Mouse (Mus musculus) heart, adult 2 months (tissue): ENCODE measurements around the gene Coa4. TPM values are rescaled to one million over a fixed set of nuclear protein-coding genes. Genes with fewer than 3 reads are reported as not detected.

Experiments
- DNase-seq, 2 experiments: peaks; one replicate each; pipeline ENCODE4 v3.0.0; 2021
- H3K27ac ChIP-seq: fragments of 200-600 bp; 2 replicates; pipeline ENCODE4 v1.8.1; 2022
- H3K27me3 ChIP-seq: fragments of 200-500 bp; 2 replicates; pipeline ENCODE4 v1.6.1; 2012; ENCODE audit warnings: mild to moderate bottlenecking, low read length, inconsistent platforms, mixed read lengths; ENCODE audit not compliant: control insufficient read depth, insufficient read depth
- H3K36me3 ChIP-seq: fragments of 200-500 bp; 2 replicates; pipeline ENCODE4 v1.6.1; 2012; ENCODE audit warnings: low read length, inconsistent platforms; ENCODE audit not compliant: control insufficient read depth, insufficient read depth
- H3K4me1 ChIP-seq: fragments of 200-500 bp; 2 replicates; pipeline ENCODE4 v1.6.1; 2011; ENCODE audit warnings: low read length; ENCODE audit not compliant: control insufficient read depth, insufficient read depth
- H3K4me3 ChIP-seq: fragments of 200-600 bp; 2 replicates; pipeline ENCODE4 v1.8.1; 2022
- H3K79me2 ChIP-seq: fragments of 200-500 bp; replicated peaks from 2 replicates; pipeline ENCODE4 v1.6.1; 2012; ENCODE audit warnings: mild to moderate bottlenecking, inconsistent platforms, low read length, moderate library complexity, mixed read lengths; ENCODE audit not compliant: control insufficient read depth, insufficient read depth
- H3K9ac ChIP-seq: fragments of 200-500 bp; 2 replicates; pipeline ENCODE4 v1.6.1; 2012; ENCODE audit warnings: low read depth, mild to moderate bottlenecking, control low read depth, inconsistent platforms, low read length, mixed read lengths
- CTCF ChIP-seq: fragments of 200-600 bp; IDR thresholded peaks from 2 replicates; pipeline ENCODE4 v1.8.1; 2022; ENCODE audit warnings: antibody characterized with exemption, mild to moderate bottlenecking, moderate library complexity
- EP300 ChIP-seq: fragments of 200-500 bp; IDR thresholded peaks from 2 replicates; pipeline ENCODE4 v1.6.1; 2011; ENCODE audit warnings: low read depth, low read length, control low read depth; ENCODE audit not compliant: insufficient read depth
- POLR2A ChIP-seq: fragments of 200-500 bp; IDR thresholded peaks from 2 replicates; pipeline ENCODE4 v1.6.1; 2011; ENCODE audit warnings: mild to moderate bottlenecking, low read depth, low read length, control low read depth; ENCODE audit not compliant: insufficient read depth
- WGBS: fragments of 180-500 bp; shearing (Covaris S2); methylation state at CpG from one replicate; pipeline ENCODE4 v1.1.7; 2018; 5-methylcytosine and 5-hydroxymethylcytosine counted together
- intact Hi-C: fragments of 180-260 bp; cut with DNase I; formaldehyde crosslinking; loops from one replicate; pipeline ENCODE4 v1.15.1; 2025
- polyA plus RNA-seq: library from polyadenylated mRNA; depleted of rRNA; stranded (reverse); fragments of >200 nt; gene quantifications from 2 replicates; pipeline ENCODE4 v1.2.3, GENCODE M21; 2012
- total RNA-seq, 2 experiments: library from RNA; stranded (reverse); gene quantifications; 2 replicates each; pipeline ENCODE4 v1.2.3; 2021

The Coa4 gene
- total and polyA plus RNA-seq, 3 experiments = 14.1 to 20.0 (median 15.4) TPM

DNA sequence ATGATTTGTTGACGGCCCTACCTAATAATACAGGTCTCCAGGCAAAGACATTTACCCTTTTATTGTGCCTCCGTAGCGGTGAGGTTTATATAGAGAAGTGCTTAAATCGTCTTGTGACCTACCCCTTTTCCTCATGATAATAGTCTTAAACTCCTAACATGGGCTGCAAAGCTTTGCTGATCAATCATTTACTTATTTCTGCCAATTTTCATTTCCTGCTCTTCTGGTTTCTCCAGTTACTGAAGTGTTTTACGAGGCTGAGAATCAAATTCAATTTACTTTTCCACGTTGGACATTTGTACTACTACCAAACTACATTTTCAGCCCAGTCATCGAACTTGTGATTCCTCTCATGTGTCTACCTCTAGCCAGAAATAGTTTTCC, 640 bp downstream of the Coa4 start:
- Histone ChIP-seq H3K36me3 (peaks cover 3% of the 10 kb centered on the region), H3K9ac (peak overlapping the region; percentile 81; the same call in 1 of the 2 replicates), H3K27me3 (no peaks in the 10 kb centered on the region), H3K4me1 (no peaks in the 10 kb centered on the region; the same call in none of the 2 replicates), H3K79me2 (no peaks in the 10 kb centered on the region), H3K27ac (peak overlapping the region; percentile 87), H3K4me3 (peak overlapping the region; percentile 94)
- no peak for DNase-seq
- WGBS = 23% methylated on average over 7 of the region's 7 CpGs
- TF ChIP-seq CTCF = no peak
- TF ChIP-seq EP300 = no peak
- no peak for TF ChIP-seq POLR2A
- intact Hi-C loops = loop anchor here (2.0 kb wide), 1 partner anchor 45 kb away; no protein-coding TSS in a partner anchor

DNA sequence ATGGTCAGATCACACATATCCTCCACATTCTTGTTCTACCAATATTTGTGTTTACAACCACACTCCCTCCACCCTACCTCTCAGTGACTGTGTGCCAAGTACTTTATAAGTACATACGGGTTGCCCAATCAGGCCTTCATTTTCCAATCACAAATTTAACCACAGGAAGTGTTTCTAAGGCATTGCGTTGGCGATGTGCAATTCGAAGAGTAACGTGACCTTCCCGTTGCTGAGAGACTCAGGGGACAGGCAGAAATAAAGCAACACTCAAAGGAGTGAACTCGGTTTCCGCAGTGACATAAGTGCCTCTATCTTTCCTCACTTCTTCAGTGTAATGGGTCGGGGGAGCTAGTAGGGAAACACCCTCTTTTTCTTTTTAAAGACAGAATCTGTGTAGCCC, 2.6 kb downstream of the Coa4 start:
- Histone ChIP-seq H3K27ac (no peak overlapping the region), H3K4me3 (no peak overlapping the region), H3K4me1 (no peaks in the 10 kb centered on the region; the same call in none of the 2 replicates), H3K9ac (no peak overlapping the region), H3K36me3 (peaks cover 3% of the 10 kb centered on the region), H3K27me3 (no peaks in the 10 kb centered on the region), H3K79me2 (no peaks in the 10 kb centered on the region)
- DNase-seq = no peak
- intact Hi-C loops = no loop called here
- 90% methylated on average over 9 of the region's 9 CpGs for WGBS
- TF ChIP-seq POLR2A = no peak
- TF ChIP-seq CTCF = no peak
- no peak for TF ChIP-seq EP300

DNA sequence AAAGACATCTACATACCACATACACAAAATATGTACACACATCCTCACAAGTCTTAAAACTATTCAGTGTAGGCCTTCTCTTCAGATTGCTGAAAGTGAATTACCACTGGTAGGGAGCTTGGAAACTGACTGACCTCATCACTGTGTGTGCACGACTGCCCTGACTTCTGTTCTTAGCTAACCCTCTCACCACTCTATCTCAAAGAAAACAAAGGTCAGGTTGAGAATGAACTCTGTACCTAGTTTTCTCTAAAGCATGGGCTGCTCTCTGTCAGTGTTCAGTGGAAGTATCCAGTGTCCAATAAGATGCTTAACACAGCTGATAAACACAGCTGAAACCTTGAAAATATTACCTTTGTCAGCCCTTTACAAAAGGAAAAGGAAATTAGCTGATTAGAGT, 7.6 kb downstream of the Coa4 start:
- intact Hi-C loops = no loop called here
- no peak for DNase-seq
- 48% methylated on average over 1 of the region's 1 CpGs for WGBS

DNA sequence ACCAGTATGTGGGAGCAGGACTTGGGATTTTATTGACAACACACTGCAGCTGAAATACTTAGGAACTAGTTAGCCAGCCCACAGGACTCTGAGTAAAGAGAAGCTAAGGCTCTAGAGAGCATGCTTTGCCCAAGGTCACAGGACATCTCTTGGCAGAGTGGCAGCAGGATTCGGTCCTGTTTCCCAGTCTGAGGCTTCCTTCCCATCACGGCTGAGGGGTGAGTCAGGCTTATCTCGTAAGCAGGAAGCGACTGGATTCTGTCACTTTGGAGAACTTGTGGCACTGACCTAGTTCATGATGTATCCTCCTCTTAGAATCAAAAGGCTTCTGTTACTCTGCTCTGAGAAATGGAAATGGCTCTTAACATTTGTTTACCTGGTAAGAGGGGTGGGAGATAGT, 10.8 kb downstream of the Coa4 start:
- Histone ChIP-seq H3K27me3 (no peaks in the 10 kb centered on the region), H3K79me2 (no peaks in the 10 kb centered on the region), H3K4me1 (peaks cover 2% of the 10 kb centered on the region; the same call in 1 of the 2 replicates), H3K36me3 (peaks cover 8% of the 10 kb centered on the region), H3K4me3 (no peak overlapping the region), H3K27ac (no peak overlapping the region), H3K9ac (no peak overlapping the region)
- 13% methylated on average over 4 of the region's 4 CpGs for WGBS
- no peak for DNase-seq
- TF ChIP-seq CTCF (no peak), POLR2A (no peak), EP300 (no peak)
- intact Hi-C loops = no loop called here

More for the DNA sequence above, 7.6 kb downstream of the Coa4 start:
- H3K79me2 ChIP-seq = no peaks in the 10 kb centered on the region
- no peak overlapping the region for H3K27ac ChIP-seq
- peaks cover 2% of the 10 kb centered on the region; the same call in 1 of the 2 replicates for H3K4me1 ChIP-seq
- H3K36me3 ChIP-seq = peaks cover 4% of the 10 kb centered on the region
- no peak for TF ChIP-seq POLR2A
- TF ChIP-seq EP300 = no peak
- TF ChIP-seq CTCF = no peak
- H3K27me3 ChIP-seq = no peaks in the 10 kb centered on the region
- no peak overlapping the region for H3K9ac ChIP-seq
- H3K4me3 ChIP-seq = no peak overlapping the region

DNA sequence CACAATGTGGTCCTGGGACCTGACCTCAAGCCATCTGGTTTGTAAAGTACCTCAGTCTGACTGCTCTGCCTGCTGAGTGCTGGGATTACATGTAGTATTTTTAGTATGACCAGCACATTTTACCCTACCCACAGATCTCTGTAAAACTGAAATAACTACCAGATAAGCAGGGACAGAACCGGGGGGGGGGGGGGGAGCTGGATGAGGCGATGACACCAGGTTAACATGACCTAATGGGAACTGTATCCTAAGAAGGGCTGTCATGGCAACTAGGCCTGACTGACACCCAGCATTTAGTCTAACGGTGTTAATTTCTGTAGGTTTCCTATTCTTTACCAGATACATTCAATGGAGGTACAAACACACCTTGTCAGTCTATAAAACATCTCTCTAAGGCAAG, 12.9 kb downstream of the Coa4 start:
- DNase-seq = no peak
- Histone ChIP-seq H3K4me3 (no peak overlapping the region), H3K4me1 (peaks cover 2% of the 10 kb centered on the region; the same call in 1 of the 2 replicates), H3K9ac (no peak overlapping the region), H3K27me3 (no peaks in the 10 kb centered on the region), H3K79me2 (no peaks in the 10 kb centered on the region), H3K36me3 (peaks cover 11% of the 10 kb centered on the region), H3K27ac (no peak overlapping the region)
- TF ChIP-seq POLR2A (no peak), CTCF (no peak), EP300 (no peak)
- WGBS = 64% methylated on average over 3 of the region's 3 CpGs
- intact Hi-C loops = no loop called here

DNA sequence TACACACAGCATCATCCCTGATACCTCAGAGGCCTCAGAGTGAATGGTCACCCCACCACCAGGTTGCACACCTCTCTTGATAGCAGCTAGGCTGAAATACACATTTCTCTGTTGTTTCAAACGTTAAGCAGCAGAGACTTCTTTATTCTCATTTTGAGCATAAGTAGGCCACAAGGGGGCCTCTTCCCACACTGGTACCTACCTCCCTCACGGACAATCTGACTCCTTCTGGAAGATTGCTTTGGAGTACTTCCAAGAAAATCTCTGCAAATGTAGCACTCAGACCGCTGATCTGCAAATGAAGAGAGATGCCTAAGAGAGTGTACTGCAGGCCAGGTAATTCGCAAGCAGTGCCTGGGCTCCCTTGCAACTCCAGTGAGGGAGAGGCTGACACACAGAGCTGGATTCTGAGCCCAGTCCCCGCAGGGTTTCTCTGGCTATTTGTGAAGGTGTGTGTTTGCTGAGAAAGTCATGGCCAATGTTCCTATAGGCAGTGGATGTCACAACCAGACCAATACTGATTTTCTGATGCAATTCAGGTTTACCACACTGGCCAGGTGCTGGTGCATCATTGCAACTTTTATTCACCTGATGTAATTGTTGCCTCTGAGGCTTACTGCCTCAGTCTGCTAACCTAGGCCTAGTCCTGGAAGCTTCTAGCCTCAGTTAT, 13.6 kb downstream of the Coa4 start:
- no peaks in the 10 kb centered on the region for H3K79me2 ChIP-seq
- H3K36me3 ChIP-seq = peaks cover 11% of the 10 kb centered on the region
- H3K27ac ChIP-seq = no peak overlapping the region
- H3K27me3 ChIP-seq = no peaks in the 10 kb centered on the region
- intact Hi-C loops = no loop called here
- no peak overlapping the region for H3K4me3 ChIP-seq
- TF ChIP-seq EP300 (no peak), CTCF (peak; percentile 59)
- peaks cover 2% of the 10 kb centered on the region; the same call in 1 of the 2 replicates for H3K4me1 ChIP-seq
- DNase-seq = no peak
- 37% methylated on average over 5 of the region's 5 CpGs for WGBS
- no peak overlapping the region for H3K9ac ChIP-seq
